ENCODE assay signal across 9 mouse cellular contexts in the genomic region with DNA sequence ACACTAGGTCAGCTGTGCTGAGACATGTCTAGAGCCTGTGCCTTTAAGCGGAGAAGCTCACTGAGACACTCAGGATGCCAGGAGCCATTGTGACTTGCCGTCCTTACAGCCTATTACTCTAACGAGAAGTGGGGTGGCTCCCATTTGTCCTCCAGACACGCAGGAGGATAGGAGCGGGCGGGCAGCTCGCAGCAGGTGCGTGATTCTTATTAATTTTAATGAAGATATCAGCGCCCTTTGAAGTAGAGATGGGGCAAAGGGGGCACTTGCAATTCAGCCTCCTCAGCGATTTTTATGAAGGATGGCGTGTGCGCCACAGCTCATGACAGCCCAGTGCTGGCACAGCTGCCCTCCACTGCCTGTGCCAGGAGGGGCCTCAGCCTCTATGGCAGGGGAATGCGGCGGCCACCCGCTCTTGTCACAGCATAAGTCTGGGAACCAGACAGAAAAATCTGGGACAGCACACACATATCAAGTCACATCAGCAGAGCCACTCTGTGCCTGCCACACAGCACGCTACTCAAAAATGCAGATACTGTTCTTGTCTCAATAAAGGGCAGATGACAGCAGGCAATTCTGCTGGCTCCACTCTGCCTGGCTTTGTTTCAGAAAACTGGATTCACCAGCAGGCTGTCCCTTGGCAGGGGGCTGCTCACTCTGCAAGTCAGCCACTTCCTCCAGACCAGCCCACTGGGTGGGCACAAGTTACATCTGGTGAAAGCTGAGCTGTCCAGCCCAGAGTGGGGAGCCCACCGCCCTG. TPM values are rescaled to one million over a fixed set of nuclear protein-coding genes. Genes with fewer than 3 reads are reported as not detected.
DNase-seq lines count a peak whose midpoint lies in the region; ATAC-seq and TF ChIP-seq lines count a peak whose summit lies in the region.
"Had no signal": no experiment of that assay in that cellular context is flagged by ENCODE, and none has a peak within 500 bp of the region (broad histone marks: within the 10 kb centered on the region; RNA-seq: fewer than 3 reads in every experiment).

No protein-coding gene starts in this region.

- WGBS in heart, embryonic 14.5 days = 44% methylated on average over 17 of the region's 17 CpGs
- WGBS in hindbrain, embryonic 14.5 days = 22% methylated on average over 17 of the region's 17 CpGs
- 17% methylated on average over 17 of the region's 17 CpGs for WGBS in midbrain, postnatal 0 days

- no peak for DNase-seq in heart, postnatal 25 days (ENCODE audit: low spot score)
- DNase-seq in cerebellum, adult 9-10 months = peak; percentile 70
- peak; percentile 61 for DNase-seq in hindbrain, embryonic 14.5 days (ENCODE audit: low spot score)
- DNase-seq in midbrain, postnatal 0 days (ENCODE audit: low spot score) = peak; percentile 90
- DNase-seq in B cell, adult 2 months = no peak
- DNase-seq in T-cell, adult 2 months (ENCODE audit: low spot score) = no peak
- DNase-seq in urinary bladder, postnatal 25 days (ENCODE audit: low spot score) = no peak

- peak; percentile 17; the same call in 1 of the 2 replicates for TF ChIP-seq CTCF in midbrain, postnatal 0 days (IDR thresholded peaks at IDR 0.05)

- H3K9ac ChIP-seq in heart, embryonic 14.5 days (ENCODE audit: low read length) = no peak overlapping the region; the same call in 1 of the 2 replicates
- peak overlapping the region; percentile 49 for H3K9ac ChIP-seq in hindbrain, embryonic 14.5 days
- H3K9ac ChIP-seq in midbrain, postnatal 0 days (replicated peaks; ENCODE audit: low read length, poor library complexity, severe bottlenecking) = peak overlapping the region; percentile 46; the same call in 1 of the 2 replicates

- intact Hi-C loops in heart, postnatal 25 days (cut with DNase I) = no loop called here

- no peaks in the 10 kb centered on the region for H3K27me3 ChIP-seq in heart, embryonic 14.5 days (ENCODE audit: control insufficient read depth, insufficient read depth, low read length)
- H3K27me3 ChIP-seq in hindbrain, embryonic 14.5 days (ENCODE audit: control insufficient read depth, insufficient read depth, low read length) = no peaks in the 10 kb centered on the region
- no peaks in the 10 kb centered on the region for H3K27me3 ChIP-seq in midbrain, postnatal 0 days (ENCODE audit: insufficient read depth, low read length)

- H3K9me3 ChIP-seq in heart, embryonic 14.5 days (ENCODE audit: control insufficient read depth, low read length) = no peaks in the 10 kb centered on the region
- H3K9me3 ChIP-seq in hindbrain, embryonic 14.5 days (ENCODE audit: control insufficient read depth, low read length) = no peaks in the 10 kb centered on the region
- H3K9me3 ChIP-seq in midbrain, postnatal 0 days (ENCODE audit: low read length) = no peaks in the 10 kb centered on the region

- peaks cover 10 to 13% of the 10 kb centered on the region in 2 experiments for H3K4me1 ChIP-seq in heart, embryonic 14.5 days (ENCODE audit: control insufficient read depth in 2 of 2, insufficient read depth in 2 of 2, low read length in 2 of 2)
- peaks cover 18% of the 10 kb centered on the region for H3K4me1 ChIP-seq in hindbrain, embryonic 14.5 days (replicated peaks; ENCODE audit: control insufficient read depth, insufficient read depth, low read length)
- H3K4me1 ChIP-seq in midbrain, postnatal 0 days (ENCODE audit: insufficient read depth, low read length) = peaks cover 10% of the 10 kb centered on the region

- no peak overlapping the region for H3K4me3 ChIP-seq in heart, embryonic 14.5 days (ENCODE audit: control insufficient read depth in 1 of 2, insufficient read depth in 1 of 2, low read depth in 1 of 2, low read length in 2 of 2)
- no peak overlapping the region; the same call in 1 of the 2 replicates for H3K4me3 ChIP-seq in hindbrain, embryonic 14.5 days (replicated peaks; ENCODE audit: low read length)
- H3K4me3 ChIP-seq in midbrain, postnatal 0 days (ENCODE audit: low read depth, low read length) = peak overlapping the region; percentile 9; the same call in 1 of the 2 replicates

- H3K36me3 ChIP-seq in heart, embryonic 14.5 days (ENCODE audit: control insufficient read depth, insufficient read depth, low read length) = no peaks in the 10 kb centered on the region
- no peaks in the 10 kb centered on the region for H3K36me3 ChIP-seq in hindbrain, embryonic 14.5 days (replicated peaks; ENCODE audit: control insufficient read depth, insufficient read depth)
- H3K36me3 ChIP-seq in midbrain, postnatal 0 days (ENCODE audit: insufficient read depth, low read length) = no peaks in the 10 kb centered on the region

- H3K27ac ChIP-seq in heart, embryonic 14.5 days (replicated peaks in 1 of 2; ENCODE audit: control insufficient read depth in 1 of 2, insufficient read depth in 1 of 2, low read depth in 2 of 2, low read length in 2 of 2) = peak overlapping the region in 1 of 2 experiments; percentile 19; a peak in 1 of 4 replicates
- H3K27ac ChIP-seq in hindbrain, embryonic 14.5 days = peak overlapping the region; percentile 89
- peak overlapping the region; percentile 73 for H3K27ac ChIP-seq in midbrain, postnatal 0 days (ENCODE audit: low read depth, low read length)

- peak; percentile 36; the same call in 1 of the 2 replicates for ATAC-seq in heart, embryonic 14.5 days (ENCODE audit: insufficient number of reproducible peaks, insufficient read depth, low FRiP score, low read depth)
- ATAC-seq in hindbrain, embryonic 14.5 days (ENCODE audit: low FRiP score) = peak; percentile 87
- ATAC-seq in midbrain, postnatal 0 days (ENCODE audit: low FRiP score) = peak; percentile 85

- H3K4me2 ChIP-seq in heart, embryonic 14.5 days (ENCODE audit: low read length) = peak overlapping the region; percentile 35
- H3K4me2 ChIP-seq in hindbrain, embryonic 14.5 days (replicated peaks) = peak overlapping the region; percentile 44
- H3K4me2 ChIP-seq in midbrain, postnatal 0 days (ENCODE audit: low read depth, low read length, poor library complexity, severe bottlenecking) = peak overlapping the region; percentile 41

RNA-seq across cellular contexts. Expression of a gene that starts 15.5 kb away (rescaled TPM):
- 14.4 and 17.4 TPM in 2 replicates for polyA plus RNA-seq in heart, embryonic 14.5 days (2014; fragmentation: Nextera tagmentation; extraction: Ambion mirVana)
- 10 to 100 TPM; 14.7 to 21.4 TPM for total RNA-seq in heart, postnatal 25 days (2021)
- 0.87 and 1.1 TPM in 2 replicates for polyA plus RNA-seq in hindbrain, embryonic 14.5 days (2014; fragmentation: Nextera tagmentation; extraction: Ambion mirVana)
- 0.57 and 1.4 TPM in 2 replicates for total RNA-seq in midbrain, postnatal 0 days (2014; rRNA removed)
- 0.85 and 1.1 TPM in 2 replicates for polyA plus RNA-seq in midbrain, postnatal 0 days (2015; fragmentation: Nextera tagmentation; extraction: Ambion mirVana)
- total RNA-seq: common myeloid progenitor, adult 5-6 weeks had no signal

RNA-seq across cellular contexts. Expression of a gene that starts 25.4 kb away (rescaled TPM):
- not detected in 2 replicates for polyA plus RNA-seq in heart, embryonic 14.5 days (2014; fragmentation: Nextera tagmentation; extraction: Ambion mirVana)
- not detected for total RNA-seq in heart, postnatal 25 days (2021)
- polyA plus RNA-seq in hindbrain, embryonic 14.5 days (2014; fragmentation: Nextera tagmentation; extraction: Ambion mirVana) = 0.37 TPM in 1 of 2 replicates, not detected in the other
- total RNA-seq in midbrain, postnatal 0 days (2014; rRNA removed) = 0.16 TPM in 1 of 2 replicates, not detected in the other
- 0.32 and 0.58 TPM in 2 replicates for polyA plus RNA-seq in midbrain, postnatal 0 days (2015; fragmentation: Nextera tagmentation; extraction: Ambion mirVana)
- total RNA-seq: common myeloid progenitor, adult 5-6 weeks had no signal

RNA-seq across cellular contexts. Expression of a gene that starts 28.0 kb away (rescaled TPM):
- polyA plus RNA-seq in heart, embryonic 14.5 days (2014; fragmentation: Nextera tagmentation; extraction: Ambion mirVana) = 553 and 621 TPM in 2 replicates
- total RNA-seq in heart, postnatal 25 days (2021) = 100 to 1,000 TPM; 289 to 342 TPM
- 558 and 621 TPM in 2 replicates for polyA plus RNA-seq in hindbrain, embryonic 14.5 days (2014; fragmentation: Nextera tagmentation; extraction: Ambion mirVana)
- 844 and 942 TPM in 2 replicates for total RNA-seq in midbrain, postnatal 0 days (2014; rRNA removed)
- 481 and 538 TPM in 2 replicates for polyA plus RNA-seq in midbrain, postnatal 0 days (2015; fragmentation: Nextera tagmentation; extraction: Ambion mirVana)

RNA-seq across cellular contexts. Expression of a gene that starts 41.7 kb away (rescaled TPM):
- polyA plus RNA-seq in heart, embryonic 14.5 days (2014; fragmentation: Nextera tagmentation; extraction: Ambion mirVana) = 15.2 and 16.0 TPM in 2 replicates
- 1 to 10 TPM; 7.1 to 8.2 TPM for total RNA-seq in heart, postnatal 25 days (2021)
- 17.6 and 18.8 TPM in 2 replicates for polyA plus RNA-seq in hindbrain, embryonic 14.5 days (2014; fragmentation: Nextera tagmentation; extraction: Ambion mirVana)
- 7.7 and 9.8 TPM in 2 replicates for total RNA-seq in midbrain, postnatal 0 days (2014; rRNA removed)
- 12.6 and 14.5 TPM in 2 replicates for polyA plus RNA-seq in midbrain, postnatal 0 days (2015; fragmentation: Nextera tagmentation; extraction: Ambion mirVana)

RNA-seq across cellular contexts. Expression of a gene that starts 55.5 kb away (rescaled TPM):
- 0.13 TPM in 1 of 2 replicates, not detected in the other for polyA plus RNA-seq in heart, embryonic 14.5 days (2014; fragmentation: Nextera tagmentation; extraction: Ambion mirVana)
- total RNA-seq in heart, postnatal 25 days (2021) = not detected
- 0.13 TPM in 1 of 2 replicates, not detected in the other for polyA plus RNA-seq in hindbrain, embryonic 14.5 days (2014; fragmentation: Nextera tagmentation; extraction: Ambion mirVana)
- not detected in 2 replicates for total RNA-seq in midbrain, postnatal 0 days (2014; rRNA removed)
- polyA plus RNA-seq in midbrain, postnatal 0 days (2015; fragmentation: Nextera tagmentation; extraction: Ambion mirVana) = 0.43 and 0.56 TPM in 2 replicates
- total RNA-seq: common myeloid progenitor, adult 5-6 weeks had no signal

Comparison
In these comparisons a context has a peak if more than half of its experiments do, and no peak if none do; other contexts are left out.
1. ATAC-seq: peak in every context shown above with its lines; median percentile 87 in hindbrain, embryonic 14.5 days; 85 in midbrain, postnatal 0 days; 36 in heart, embryonic 14.5 days.
2. DNase-seq: peak in cerebellum, adult 9-10 months (single experiment), hindbrain, embryonic 14.5 days (single experiment) and midbrain, postnatal 0 days (single experiment); none in heart, postnatal 25 days (single experiment), B cell, adult 2 months (0 of 2), T-cell, adult 2 months (single experiment) and urinary bladder, postnatal 25 days (single experiment).
3. Peak in every context shown above with its lines, with median percentiles within 50 percentile points of each other: H3K4me2 ChIP-seq.